Mouse (Mus musculus) natural killer cell, adult 2 months (primary cell): Measurements from ENCODE around the gene Rpia.

Source experiments
- DNase-seq, 2 experiments: peaks; one replicate each; pipeline ENCODE4 v3.0.0; 2022; ENCODE audit warnings: low spot score in 2 of 2

Rpia gene

GRCm38 (mm10) chr6:70805267-70805666 lies 13.2 kb upstream of the Rpia start:
- DNase-seq = peak; percentile 55 to 72

GRCm38 (mm10) chr6:70804632-70805031 lies 12.6 kb upstream of the Rpia start:
- peak; percentile 42 to 46 for DNase-seq

GRCm38 (mm10) chr6:70797581-70798251 lies 5.7 kb upstream of the Rpia start:
- DNase-seq = peak; percentile 74 to 84

GRCm38 (mm10) chr6:70796940-70797339 lies 4.9 kb upstream of the Rpia start:
- DNase-seq = no peak

- DNase-seq = peak in 1 of 2 experiments; percentile 53
Measured at GRCm38 (mm10) chr6:70792644-70793043, 612 bp upstream of the Rpia start.

- peak; percentile 21 to 25 for DNase-seq
Measured at GRCm38 (mm10) chr6:70790852-70791761, 925 bp downstream of the Rpia start.

- no peak for DNase-seq
Measured at GRCm38 (mm10) chr6:70790034-70790650, 1.9 kb downstream of the Rpia start.

GRCm38 (mm10) chr6:70789134-70789533 lies 2.9 kb downstream of the Rpia start:
- DNase-seq = no peak

- no peak for DNase-seq
Measured at GRCm38 (mm10) chr6:70787524-70787923, 4.5 kb downstream of the Rpia start.

GRCm38 (mm10) chr6:70785852-70786251 lies 6.2 kb downstream of the Rpia start:
- no peak for DNase-seq

GRCm38 (mm10) chr6:70784811-70785210 lies 7.2 kb downstream of the Rpia start:
- no peak for DNase-seq

- no peak for DNase-seq
Measured at GRCm38 (mm10) chr6:70781336-70781735, 10.7 kb downstream of the Rpia start.

GRCm38 (mm10) chr6:70774372-70774771 lies 17.7 kb downstream of the Rpia start:
- no peak for DNase-seq

- DNase-seq = no peak
Measured at GRCm38 (mm10) chr6:70773769-70774168, 18.3 kb downstream of the Rpia start.

GRCm38 (mm10) chr6:70768769-70769168 lies 23.3 kb downstream of the Rpia start:
- peak; percentile 38 to 77 for DNase-seq

- DNase-seq = no peak
Measured at GRCm38 (mm10) chr6:70765076-70765475, 27.0 kb downstream of the Rpia start.

- DNase-seq = no peak
Measured at GRCm38 (mm10) chr6:70764551-70764950, 27.5 kb downstream of the Rpia start.

- DNase-seq = no peak
Measured at GRCm38 (mm10) chr6:70763881-70764280, 28.2 kb downstream of the Rpia start.

GRCm38 (mm10) chr6:70762659-70763058 lies 29.4 kb downstream of the Rpia start:
- peak in 1 of 2 experiments; percentile 26 for DNase-seq

- DNase-seq = no peak
Measured at GRCm38 (mm10) chr6:70760951-70761350, 31.1 kb downstream of the Rpia start.

GRCm38 (mm10) chr6:70754833-70755232 lies 37.2 kb downstream of the Rpia start:
- DNase-seq = no peak

- DNase-seq = peak in 1 of 2 experiments; percentile 64
Measured at GRCm38 (mm10) chr6:70752351-70752750, 39.7 kb downstream of the Rpia start.
